Mouse (Mus musculus): Measurements from ENCODE around the gene Nbeal1.

DNA sequence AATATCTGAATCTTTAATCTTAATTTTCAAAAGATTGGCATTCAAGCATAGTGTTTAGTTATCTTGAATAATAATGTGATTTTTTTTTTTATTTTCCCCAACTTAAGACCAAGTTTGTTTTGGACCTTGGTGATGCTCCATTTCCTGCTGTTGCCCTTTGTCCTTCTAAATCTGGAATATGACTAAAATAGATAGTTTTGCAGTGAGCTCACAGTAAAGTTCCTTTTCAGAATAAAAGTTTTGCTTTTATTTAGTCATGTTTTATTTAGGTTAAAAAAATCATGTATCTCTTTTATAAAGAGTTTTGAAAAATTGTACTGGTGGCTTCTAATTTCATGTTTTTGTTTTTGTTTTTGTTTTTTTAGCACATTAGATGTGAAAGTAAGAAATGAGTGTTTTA is 8.1 kb downstream of the Nbeal1 start:
- no peak for TF ChIP-seq CTCF (IDR thresholded peaks at IDR 0.05; ENCODE audit: insufficient read depth, low read depth, low read length)
- no peak for TF ChIP-seq POLR2A (IDR thresholded peaks at IDR 0.05; ENCODE audit: insufficient read depth, low read depth, low read length)

Measured in olfactory bulb, adult 2 months (tissue).